Mouse (Mus musculus): ENCODE measurements around the gene Fam243. TPM values are rescaled to one million over a fixed set of nuclear protein-coding genes. Genes with fewer than 3 reads are reported as not detected.

Fam243 gene
- not detected for total RNA-seq (2021)
- long read RNA-seq, experiment 1: 0 reads
- long read RNA-seq, experiment 2: 0 reads

- no peak for DNase-seq
Measured at GRCm38 (mm10) chr16:92321341-92321740, at the start of gene Fam243. Gene Fam243 (minus strand): TSS chr16:92321441.

DNA sequence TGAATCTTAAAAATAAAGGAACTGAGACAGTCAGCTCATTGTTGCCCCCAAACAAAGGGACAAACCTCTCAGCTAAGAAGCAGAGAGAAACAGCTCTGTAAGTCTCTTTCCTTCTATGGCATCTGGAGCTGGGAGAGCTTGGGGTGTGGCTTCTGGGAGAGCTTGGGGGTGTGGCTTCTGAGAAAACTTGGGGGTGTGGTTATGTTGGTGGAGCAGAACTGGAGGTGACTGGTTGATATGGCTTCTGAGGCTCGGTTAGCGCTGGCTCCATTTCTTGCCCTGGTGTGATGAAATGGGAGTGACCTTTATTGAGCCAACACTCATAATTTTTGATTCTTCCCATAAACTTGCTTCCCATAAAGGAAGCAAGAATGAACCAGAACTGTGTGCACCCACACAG is 48.0 kb upstream of the Fam243 start:
- DNase-seq: no peak

DNA sequence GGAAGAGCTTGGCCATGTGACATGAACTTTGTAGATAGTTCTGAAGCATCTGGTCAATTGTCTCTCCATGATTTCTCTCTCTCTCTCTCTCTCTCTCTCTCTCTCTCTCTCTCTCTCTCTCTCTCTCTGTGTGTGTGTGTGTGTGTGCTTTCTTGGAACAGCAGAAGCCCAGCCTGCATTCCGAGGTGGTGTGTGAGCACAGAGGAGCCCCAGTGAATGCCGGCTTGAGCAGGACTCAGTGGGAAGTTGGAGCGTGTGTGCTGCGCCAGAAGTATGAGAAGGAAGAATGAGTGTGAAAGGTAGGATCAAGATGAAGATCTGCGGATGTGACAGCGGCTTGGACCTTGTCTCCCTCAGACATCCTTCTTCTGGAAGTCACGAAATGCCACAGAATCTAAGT is 44.2 kb upstream of the Fam243 start:
- DNase-seq: no peak

GRCm38 (mm10) chr16:92360711-92361110 is 39.5 kb upstream of the Fam243 start:
- no peak for DNase-seq

DNA sequence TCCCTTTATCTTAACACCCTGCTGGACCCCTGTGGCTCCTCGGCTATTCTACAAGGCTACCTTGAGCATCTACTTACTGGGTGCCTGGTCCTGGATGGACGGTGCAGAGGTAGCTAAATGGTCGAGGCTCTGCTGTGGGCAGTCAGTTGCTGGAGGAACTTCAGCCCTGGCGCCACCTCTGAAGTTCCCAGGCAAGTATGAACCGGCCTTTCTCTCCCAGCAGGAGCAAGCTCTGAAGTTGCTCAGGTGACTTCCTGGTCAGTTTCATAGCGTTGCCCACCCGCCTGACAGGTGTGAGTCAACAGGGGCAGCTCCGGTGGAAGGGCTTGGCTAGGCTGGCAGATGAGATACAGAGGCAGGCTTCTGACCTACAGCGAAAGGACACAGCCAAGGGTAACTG is 38.0 kb upstream of the Fam243 start, which contains the start of gene Kcne1:
TSS of gene Kcne1 (minus strand) at position 240 of the 400 bp plus-strand sequence.
- no peak for DNase-seq

DNA sequence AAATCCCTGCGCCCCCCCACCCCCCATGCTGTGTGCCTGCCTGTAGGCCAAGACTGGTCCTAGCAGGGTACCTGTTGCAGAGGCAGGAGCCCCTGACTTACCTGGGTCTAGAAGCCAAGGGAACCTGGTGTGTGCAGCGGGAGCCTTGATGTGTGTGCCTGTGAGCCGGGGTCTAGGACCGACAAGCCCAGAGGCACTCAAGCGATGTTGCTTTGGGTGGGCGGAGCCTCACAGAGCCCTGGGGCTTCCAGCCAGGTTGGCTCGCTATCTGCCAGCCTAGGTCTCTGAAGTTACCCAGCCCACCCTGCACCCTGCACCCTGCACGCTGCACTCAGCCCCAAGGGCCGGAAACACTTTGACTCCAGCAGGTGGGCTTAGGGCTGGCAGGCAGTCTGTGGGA is 37.5 kb upstream of the Fam243 start:
- DNase-seq: no peak

DNA sequence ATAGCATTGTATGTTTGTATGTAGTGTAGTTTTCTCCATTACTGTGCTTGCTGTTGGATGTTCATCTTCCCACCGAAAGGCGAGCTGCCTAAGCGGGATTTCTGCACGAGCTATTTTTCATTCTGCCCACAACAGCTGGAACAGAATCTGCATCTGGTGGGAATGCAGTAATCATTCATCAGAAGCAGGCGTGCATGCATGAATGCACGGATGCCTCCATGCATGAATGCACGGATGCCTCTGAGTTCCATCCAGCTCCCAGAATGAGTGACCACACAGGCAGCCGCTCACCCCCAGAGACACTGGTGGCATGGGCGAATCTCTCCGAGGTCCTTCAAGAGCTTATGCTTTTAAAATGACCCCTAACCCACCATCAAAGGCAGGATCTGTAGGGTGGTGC is 36.3 kb upstream of the Fam243 start:
- no peak for DNase-seq

GRCm38 (mm10) chr16:92357023-92357422 is 35.8 kb upstream of the Fam243 start:
- no peak for DNase-seq

- DNase-seq: no peak
Measured at GRCm38 (mm10) chr16:92355982-92356381, 34.7 kb upstream of the Fam243 start.

- DNase-seq: no peak
Measured at GRCm38 (mm10) chr16:92355366-92355765, 34.1 kb upstream of the Fam243 start.

DNA sequence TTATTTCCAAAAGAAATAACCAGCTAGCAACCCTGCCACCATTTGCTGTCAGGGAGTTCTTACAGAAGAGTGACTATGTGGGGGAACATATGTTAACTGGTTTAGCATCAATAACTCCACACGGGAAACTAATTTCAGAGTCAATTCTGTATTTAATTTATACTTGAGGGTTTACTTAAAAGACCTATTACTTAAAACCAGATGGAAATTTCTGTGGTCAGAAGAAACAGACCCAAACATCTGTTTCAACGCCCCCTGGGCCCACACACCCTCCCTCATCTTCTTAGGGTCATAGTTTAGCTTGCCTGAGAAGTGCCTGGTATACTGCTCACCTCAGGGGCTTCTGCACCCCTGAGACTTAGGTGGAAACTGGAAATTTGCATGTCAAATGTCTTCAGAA is 32.7 kb upstream of the Fam243 start:
- no peak for DNase-seq

GRCm38 (mm10) chr16:92353295-92353694 is 32.1 kb upstream of the Fam243 start:
- no peak for DNase-seq

DNA sequence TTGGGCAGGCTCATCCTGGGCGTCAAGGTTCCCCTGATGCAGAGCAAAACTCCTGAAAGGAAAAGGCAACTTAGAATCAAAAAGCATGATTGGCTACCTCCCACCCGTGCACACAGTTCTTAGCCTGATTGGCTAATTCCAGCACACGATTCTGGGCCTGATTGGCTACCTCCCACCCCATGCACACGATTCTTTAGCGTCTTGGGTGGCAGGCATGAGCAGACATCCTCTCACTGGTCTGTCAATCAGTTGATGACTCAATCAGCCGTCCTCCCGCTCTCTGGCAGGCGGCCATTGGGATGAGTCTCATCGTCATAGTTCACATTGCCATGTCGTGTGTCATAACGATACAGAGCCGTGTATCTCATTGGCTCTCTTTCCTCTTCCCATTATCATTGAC is 27.7 kb upstream of the Fam243 start:
- peak; percentile 36 for DNase-seq

- peak; percentile 40 for DNase-seq
Measured at GRCm38 (mm10) chr16:92346297-92346916, 25.2 kb upstream of the Fam243 start.

DNA sequence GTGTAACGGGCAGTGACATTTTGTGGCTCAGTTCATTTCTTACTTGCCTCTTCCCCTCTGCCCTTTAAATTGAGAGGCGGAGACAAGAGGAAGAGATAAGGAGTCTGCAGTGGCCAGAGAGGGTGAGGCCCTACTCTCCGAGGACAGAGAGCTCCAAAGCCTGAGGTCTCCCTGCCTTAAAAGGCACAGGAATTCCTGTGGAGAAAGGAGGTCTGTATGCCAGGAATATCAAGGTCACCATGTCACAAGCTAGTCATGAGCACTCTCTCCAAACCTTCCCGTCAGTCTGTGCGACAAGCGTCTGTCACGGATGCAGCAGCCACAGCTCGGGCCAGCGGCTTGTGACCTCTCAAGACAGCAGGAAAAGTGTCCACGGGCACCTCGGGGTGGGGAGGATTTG is 23.9 kb upstream of the Fam243 start:
- DNase-seq: no peak

DNA sequence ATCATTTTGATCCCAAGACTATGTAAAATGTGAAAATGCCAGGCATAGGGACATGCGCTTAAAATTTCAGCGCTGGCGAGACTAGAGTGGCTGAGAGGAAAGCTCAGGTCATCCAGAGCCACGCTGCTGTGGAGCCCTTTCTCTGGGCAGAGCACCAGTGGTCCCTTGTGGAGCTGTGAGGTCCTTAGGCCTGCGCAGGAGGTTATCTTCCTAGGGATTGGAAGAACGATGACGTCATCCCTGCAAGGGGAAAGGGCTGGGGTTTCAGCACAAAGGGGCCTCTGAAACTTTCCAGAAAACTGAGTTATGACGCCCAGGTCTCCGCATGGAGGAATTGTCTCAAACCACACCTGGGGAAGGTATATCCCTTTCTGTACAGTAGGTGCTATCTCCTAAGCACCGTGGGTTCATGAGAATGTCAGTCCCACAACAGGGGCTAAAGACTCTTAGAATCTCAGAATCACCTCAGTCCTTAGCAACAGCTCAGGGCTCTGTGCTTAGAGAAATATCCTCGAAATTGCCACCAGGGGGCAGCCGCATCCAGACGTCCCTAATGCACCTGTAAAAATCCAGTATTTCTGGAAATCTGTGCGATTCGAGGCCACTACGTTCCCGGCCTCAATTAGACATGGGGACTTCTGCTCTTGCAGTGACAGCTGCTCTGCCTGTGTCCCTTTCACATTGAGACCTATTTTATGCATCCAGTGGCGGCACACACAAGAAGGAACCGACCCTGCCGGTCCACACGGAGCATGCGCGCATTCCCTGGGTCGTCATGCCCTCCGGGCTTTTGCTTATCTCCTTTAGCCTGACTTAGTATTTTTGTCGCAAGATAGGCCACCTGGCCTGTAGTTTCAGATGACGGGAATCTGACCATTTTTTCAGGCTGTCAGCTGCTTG is 19.6 kb upstream of the Fam243 start:
- peak; percentile 70 for DNase-seq

DNA sequence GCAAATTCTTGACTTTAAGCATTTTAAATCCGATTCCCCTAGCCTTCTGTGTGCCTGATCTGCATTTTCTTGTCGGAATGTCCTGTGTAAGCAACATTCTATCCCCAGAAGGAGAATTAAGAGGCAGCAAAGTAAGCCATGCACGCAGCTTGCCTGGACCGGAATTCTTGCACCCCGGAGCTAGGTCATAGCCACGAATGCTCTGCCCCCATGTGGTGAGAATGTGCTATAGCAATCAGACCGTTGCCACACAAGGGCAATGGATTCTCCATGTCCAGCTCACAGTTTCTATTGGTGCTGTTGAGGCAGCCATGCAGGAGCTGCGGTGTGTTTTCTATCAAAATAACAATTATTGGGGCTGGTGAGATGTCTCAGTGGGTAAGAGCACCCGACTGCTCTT is 15.0 kb upstream of the Fam243 start:
- peak; percentile 78 for DNase-seq

GRCm38 (mm10) chr16:92334600-92334999 is 13.4 kb upstream of the Fam243 start:
- DNase-seq: no peak

DNA sequence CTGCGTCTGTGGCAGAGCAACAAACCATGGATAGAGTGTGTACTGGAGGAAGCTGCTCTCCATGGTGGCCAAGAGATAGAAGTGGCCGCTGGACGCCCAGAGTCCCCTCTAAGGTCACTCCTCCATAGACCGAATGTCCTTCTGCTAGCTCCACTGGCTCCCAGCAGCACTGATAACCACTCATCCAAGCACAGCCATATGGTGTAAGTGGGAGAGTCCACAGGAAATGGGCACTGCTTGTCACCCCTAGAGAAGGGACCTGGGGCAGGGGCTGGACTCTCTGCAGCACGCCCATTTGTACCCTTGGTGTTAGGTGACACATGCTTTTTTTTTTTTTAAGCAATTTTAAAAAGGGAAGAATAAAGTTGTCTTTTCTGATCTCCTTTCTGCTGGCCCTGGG is 9.7 kb upstream of the Fam243 start:
- DNase-seq: no peak

- DNase-seq: no peak
Measured at GRCm38 (mm10) chr16:92327911-92328310, 6.7 kb upstream of the Fam243 start.

GRCm38 (mm10) chr16:92325062-92325406 is 3.8 kb upstream of the Fam243 start:
- DNase-seq: no peak

- no peak for DNase-seq
Measured at GRCm38 (mm10) chr16:92324309-92325061, 3.2 kb upstream of the Fam243 start.

DNA sequence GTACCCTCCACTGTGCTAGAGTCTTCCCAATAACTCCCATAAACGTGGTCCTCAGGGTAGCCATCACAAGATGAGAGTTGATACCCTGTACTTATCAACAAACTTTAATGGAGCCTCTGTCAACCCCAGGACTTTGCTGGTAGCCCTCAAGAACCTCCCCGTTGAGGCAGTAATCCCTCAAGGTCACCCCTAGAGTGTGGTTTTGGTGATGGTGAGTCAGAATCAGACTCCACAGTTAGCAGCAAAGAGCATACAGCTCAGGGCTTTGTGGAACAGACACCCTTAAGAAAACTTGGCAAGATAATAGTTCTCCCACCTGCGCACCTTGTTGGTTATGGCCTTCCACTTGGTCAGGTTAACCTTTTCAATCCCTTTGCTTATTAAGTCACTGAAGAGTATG is 880 bp downstream of the Fam243 start:
- no peak for DNase-seq
